Mouse (Mus musculus): ENCODE measurements around the gene Tsc1.

DNA sequence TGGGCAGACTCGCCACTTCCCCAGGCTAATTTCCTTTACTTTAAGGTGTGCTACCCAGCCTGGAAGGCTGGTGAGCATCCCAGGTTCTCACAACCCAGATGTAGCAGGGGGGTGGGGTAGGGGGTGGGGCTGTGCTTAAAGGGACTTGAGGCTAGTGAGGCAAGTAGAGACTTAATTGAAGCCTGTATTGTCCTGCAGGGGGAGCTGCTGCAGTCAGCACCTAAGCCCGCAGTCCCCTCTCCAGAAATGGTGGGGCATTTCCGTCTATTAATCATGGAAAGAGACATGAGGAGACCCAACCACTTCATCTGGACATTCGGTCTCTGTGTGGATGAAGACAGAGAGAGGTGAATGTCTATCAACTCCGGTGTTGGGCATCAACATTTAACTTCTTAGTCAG is 24.7 kb upstream of the Tsc1 start:
- no peak for TF ChIP-seq CTCF (IDR thresholded peaks at IDR 0.05; ENCODE audit: borderline replicate concordance, insufficient read depth, low read depth, low read length)
- no peak for TF ChIP-seq POLR2A (IDR thresholded peaks at IDR 0.05; ENCODE audit: borderline replicate concordance, insufficient read depth, low read length)

Measured in cerebellum, adult 2 months (tissue).